Comparison of ENCODE assay signal across 24 mouse cellular contexts in genomic region chr12:57552286-57552685, GRCm38 (mm10). TPM values are rescaled to one million over a fixed set of nuclear protein-coding genes. Genes with fewer than 3 reads are reported as not detected.
A peak's percentile ranks its signal among the peaks of the same experiment; 100 is the strongest.
DNase-seq lines count a peak whose midpoint lies in the region; ATAC-seq lines count a peak whose summit lies in the region.
"Had no signal": no experiment of that assay in that cellular context is flagged by ENCODE, and none has a peak within 500 bp of the region (broad histone marks: within the 10 kb centered on the region; RNA-seq: fewer than 3 reads in every experiment).

No protein-coding gene starts in this region.

- H3K9me3 ChIP-seq in midbrain, embryonic 11.5 days (ENCODE audit: control insufficient read depth, low read length): no peaks in the 10 kb centered on the region
- no peaks in the 10 kb centered on the region for H3K9me3 ChIP-seq in midbrain, embryonic 13.5 days
- H3K9me3 ChIP-seq: embryonic facial prominence, embryonic 13.5 days; embryonic facial prominence, embryonic 15.5 days; forebrain, embryonic 10.5 days had no signal

- no peaks in the 10 kb centered on the region for H3K36me3 ChIP-seq in midbrain, embryonic 11.5 days (ENCODE audit: control insufficient read depth, insufficient read depth, low read length)
- H3K36me3 ChIP-seq in midbrain, embryonic 13.5 days: no peaks in the 10 kb centered on the region
- H3K36me3 ChIP-seq: embryonic facial prominence, embryonic 13.5 days; embryonic facial prominence, embryonic 15.5 days; forebrain, embryonic 10.5 days had no signal

- no peak for ATAC-seq in midbrain, embryonic 11.5 days (ENCODE audit: low FRiP score)
- no peak for ATAC-seq in midbrain, embryonic 13.5 days
- ATAC-seq: forebrain, embryonic 14.5 days; forebrain, embryonic 16.5 days had no signal

- H3K9ac ChIP-seq in midbrain, embryonic 11.5 days (ENCODE audit: low read length): no peak overlapping the region
- H3K9ac ChIP-seq in midbrain, embryonic 13.5 days (replicated peaks): no peak overlapping the region
- H3K9ac ChIP-seq: embryonic facial prominence, embryonic 13.5 days; embryonic facial prominence, embryonic 15.5 days had no signal

- no peak overlapping the region for H3K27ac ChIP-seq in midbrain, embryonic 11.5 days (ENCODE audit: low read depth, low read length)
- H3K27ac ChIP-seq in midbrain, embryonic 13.5 days: no peak overlapping the region
- H3K27ac ChIP-seq: embryonic facial prominence, embryonic 13.5 days; embryonic facial prominence, embryonic 15.5 days; forebrain, embryonic 10.5 days had no signal

- DNase-seq in heart, adult 11 months: peak; percentile 62
- no peak for DNase-seq in heart, postnatal 10 days
- DNase-seq in midbrain, embryonic 11.5 days (ENCODE audit: low spot score, missing footprints): peak; percentile 87
- DNase-seq: adrenal gland, adult 2 months; adrenal gland, postnatal 10 days; adrenal gland, postnatal 25 days; cerebellum, adult 11 months; cerebellum, adult 18-20 months; cerebellum, adult 8-10 months; cerebellum, adult 9-11 months; cerebellum, postnatal 14 days; cerebellum, postnatal 36 days; embryo, embryonic 11 days had no signal

- no peak overlapping the region for H3K4me3 ChIP-seq in midbrain, embryonic 11.5 days (ENCODE audit: low read depth, low read length)
- no peak overlapping the region for H3K4me3 ChIP-seq in midbrain, embryonic 13.5 days (replicated peaks)
- H3K4me3 ChIP-seq: embryonic facial prominence, embryonic 13.5 days; embryonic facial prominence, embryonic 15.5 days; erythroblast, embryonic 14.5 days; forebrain, embryonic 10.5 days had no signal

- WGBS in midbrain, embryonic 11.5 days: 9% methylated on average over 3 of the region's 3 CpGs
- 11% methylated on average over 3 of the region's 3 CpGs for WGBS in midbrain, embryonic 13.5 days

- H3K27me3 ChIP-seq in midbrain, embryonic 11.5 days (ENCODE audit: control insufficient read depth, insufficient read depth, low read length): peaks cover 82% of the 10 kb centered on the region
- peaks cover 92% of the 10 kb centered on the region for H3K27me3 ChIP-seq in midbrain, embryonic 13.5 days

- H3K4me1 ChIP-seq in midbrain, embryonic 11.5 days (ENCODE audit: control insufficient read depth, insufficient read depth, low read length): peaks cover 12% of the 10 kb centered on the region; the same call in 1 of the 2 replicates
- peaks cover 6% of the 10 kb centered on the region for H3K4me1 ChIP-seq in midbrain, embryonic 13.5 days (replicated peaks)

- intact Hi-C loops in heart, postnatal 10 days (cut with DNase I): no loop called here

- H3K4me2 ChIP-seq in midbrain, embryonic 11.5 days: no peak overlapping the region
- H3K4me2 ChIP-seq in midbrain, embryonic 13.5 days (replicated peaks): no peak overlapping the region
- H3K4me2 ChIP-seq: embryonic facial prominence, embryonic 13.5 days; embryonic facial prominence, embryonic 15.5 days had no signal

RNA-seq across cellular contexts. Expression of gene Foxa1, which starts 5.6 kb away (rescaled TPM):
- total RNA-seq in heart, postnatal 10 days (2021): not detected
- 6.8 and 10.5 TPM in 2 replicates for polyA plus RNA-seq in midbrain, embryonic 11.5 days (2014; fragmentation: Nextera tagmentation; extraction: Ambion mirVana)
- polyA plus RNA-seq in midbrain, embryonic 13.5 days (2015; fragmentation: Nextera tagmentation; extraction: Ambion mirVana): 3.0 and 3.8 TPM in 2 replicates
- total RNA-seq: adrenal gland, adult 2 months; adrenal gland, postnatal 25 days; common myeloid progenitor, adult 5-6 weeks; MEL had no signal
- polyA plus RNA-seq: C2C12; erythroblast, embryonic 14.5 days had no signal

RNA-seq across cellular contexts. Expression of gene Ttc6, which starts 11.6 kb away (rescaled TPM):
- not detected for total RNA-seq in heart, postnatal 10 days (2021)
- polyA plus RNA-seq in midbrain, embryonic 11.5 days (2014; fragmentation: Nextera tagmentation; extraction: Ambion mirVana): 2.6 and 2.9 TPM in 2 replicates
- 1.8 and 2.6 TPM in 2 replicates for polyA plus RNA-seq in midbrain, embryonic 13.5 days (2015; fragmentation: Nextera tagmentation; extraction: Ambion mirVana)
- total RNA-seq: adrenal gland, adult 2 months; adrenal gland, postnatal 25 days; adrenal gland, postnatal 4 days; common myeloid progenitor, adult 5-6 weeks; MEL had no signal
- polyA plus RNA-seq: adrenal gland, adult 2 months; C2C12; erythroblast, embryonic 14.5 days had no signal

Comparison
In these comparisons a context has a peak if more than half of its experiments do, and no peak if none do; other contexts are left out.
1. DNase-seq: peak in heart, adult 11 months (single experiment) and midbrain, embryonic 11.5 days (single experiment); none in heart, postnatal 10 days (0 of 2).